Mouse (Mus musculus): ENCODE measurements around the gene Camp.

DNA sequence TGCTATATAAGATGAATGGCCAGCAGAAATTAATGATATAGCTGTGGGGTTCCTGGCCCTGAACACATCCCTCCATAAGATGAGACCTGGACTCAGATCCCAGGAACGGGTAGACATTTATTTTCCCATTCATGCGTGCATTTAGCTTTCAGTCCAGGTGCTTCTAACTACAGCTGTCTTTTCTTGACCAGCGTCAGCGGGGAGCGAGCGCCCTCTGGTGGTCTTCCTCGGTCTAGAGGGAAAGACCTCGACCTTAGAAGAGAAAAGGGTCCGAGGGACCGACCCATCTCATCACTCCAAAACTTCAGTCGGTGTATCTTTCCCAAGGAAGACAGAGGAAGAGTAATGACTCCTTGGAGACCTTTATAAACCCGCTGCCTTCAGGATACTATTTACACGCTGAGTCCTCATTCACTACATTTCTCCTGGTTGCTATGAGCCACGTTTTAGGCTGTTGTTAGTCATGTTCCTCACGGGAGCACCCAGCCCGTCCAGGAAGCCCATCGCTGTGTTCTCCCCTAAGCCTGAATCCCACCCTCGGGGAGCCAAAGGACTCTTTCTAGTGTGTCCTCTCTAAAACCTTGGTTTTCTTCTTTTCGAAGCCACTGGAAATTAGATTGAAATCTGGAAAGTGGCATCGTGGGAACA is 13.1 kb upstream of the Camp start:
- TF ChIP-seq POLR2A (IDR thresholded peaks at IDR 0.05; ENCODE audit: insufficient read depth, low read length) = no peak
- TF ChIP-seq CTCF (IDR thresholded peaks at IDR 0.05; ENCODE audit: low read depth, low read length) = peak; percentile 96
- TF ChIP-seq EP300 (IDR thresholded peaks at IDR 0.05; ENCODE audit: insufficient read depth, low read depth, low read length) = no peak

Data from ES-Bruce4 (cell line).